Mouse (Mus musculus) erythroid progenitor cell, adult 5-6 weeks (primary cell): ENCODE data around the gene Ptpn18. TPM values are rescaled to one million over a fixed set of nuclear protein-coding genes. Genes with fewer than 3 reads are reported as not detected.

ENCODE experiments used
- ATAC-seq: replicated peaks from 2 replicates; pipeline ENCODE4 v1.8.0; 2016; ENCODE audit warnings: moderate number of reproducible peaks, mild to moderate bottlenecking, moderate TSS enrichment, inconsistent platforms; ENCODE audit not compliant: poor library complexity, low FRiP score, severe bottlenecking
- total RNA-seq, 2 experiments: library from RNA; stranded (forward) in 1 of 2; stranded (reverse) in 1 of 2; fragments of 150-400 nt in 1 of 2; fragments of 186-747, 209-891 nt in 1 of 2; gene quantifications; 2 replicates each; pipeline versions ENCODE4 v1.2.3 to v1.2.4; 2015 to 2017; ENCODE audit warnings: low replicate concordance in 2 of 2

The Ptpn18 gene
- total RNA-seq, 2 experiments from 2014 or later: 9.2 to 42.1 TPM

- ATAC-seq: peak; percentile 44
These were observed 3.2 kb downstream of the Ptpn18 start for GRCm38 (mm10) chr1:34462766-34463165.

- no peak for ATAC-seq
These were observed 4.8 kb downstream of the Ptpn18 start for GRCm38 (mm10) chr1:34464310-34464817.

GRCm38 (mm10) chr1:34465445-34465844 is 5.9 kb downstream of the Ptpn18 start:
- peak; percentile 35; the same call in 1 of the 2 replicates for ATAC-seq

GRCm38 (mm10) chr1:34468051-34468450 is 8.5 kb downstream of the Ptpn18 start:
- ATAC-seq: no peak

GRCm38 (mm10) chr1:34468500-34468899 is 8.9 kb downstream of the Ptpn18 start:
- ATAC-seq: no peak

GRCm38 (mm10) chr1:34469801-34470200 is 10.2 kb downstream of the Ptpn18 start:
- no peak for ATAC-seq

GRCm38 (mm10) chr1:34472427-34473300 is 13.1 kb downstream of the Ptpn18 start:
- ATAC-seq: peak; percentile 76

GRCm38 (mm10) chr1:34478891-34479655 is 19.5 kb downstream of the Ptpn18 start:
- no peak for ATAC-seq

GRCm38 (mm10) chr1:34480801-34481200 is 21.2 kb downstream of the Ptpn18 start:
- no peak for ATAC-seq

- ATAC-seq: no peak
These were observed 22.5 kb downstream of the Ptpn18 start for GRCm38 (mm10) chr1:34481920-34482669.

GRCm38 (mm10) chr1:34484470-34484869 is 24.9 kb downstream of the Ptpn18 start:
- ATAC-seq: no peak

- peak; percentile 78 for ATAC-seq
These were observed 26.1 kb downstream of the Ptpn18 start for GRCm38 (mm10) chr1:34485461-34486188.

- no peak for ATAC-seq
These were observed 27.8 kb downstream of the Ptpn18 start for GRCm38 (mm10) chr1:34487383-34487782.

GRCm38 (mm10) chr1:34489852-34490541 is 30.4 kb downstream of the Ptpn18 start:
- ATAC-seq: peak; percentile 63

- no peak for ATAC-seq
These were observed 31.9 kb downstream of the Ptpn18 start for GRCm38 (mm10) chr1:34491480-34491879.

- no peak for ATAC-seq
These were observed 43.4 kb downstream of the Ptpn18 start for GRCm38 (mm10) chr1:34502991-34503390.

GRCm38 (mm10) chr1:34505307-34505706 is 45.7 kb downstream of the Ptpn18 start:
- ATAC-seq: no peak

GRCm38 (mm10) chr1:34505970-34506551 is 46.5 kb downstream of the Ptpn18 start:
- no peak for ATAC-seq
